Mouse (Mus musculus) frontal cortex, adult 2 months (tissue): ENCODE results near the gene Abcb10. TPM values are rescaled to one million over a fixed set of nuclear protein-coding genes. Genes with fewer than 3 reads are reported as not detected.
"Not testable (repeated sequence)": the region's sequence is repeated elsewhere in the genome, so short reads cannot be mapped to it uniquely, and the experiment has no call there.

ENCODE experiments used
- DNase-seq, 2 experiments: peaks; one replicate each; pipeline ENCODE4 v3.0.0; 2022; ENCODE audit warnings: low spot score in 1 of 2; ENCODE audit errors: extremely low spot score in 1 of 2
- polyA plus RNA-seq: library from polyadenylated mRNA; depleted of rRNA; stranded (reverse); fragments of >200 nt; gene quantifications from 2 replicates; pipeline ENCODE4 v1.2.3, GENCODE M21; 2012; rRNA removed

The Abcb10 gene
- 14.5 and 18.4 TPM in 2 replicates for polyA plus RNA-seq

- DNase-seq, result peak; percentile 31 to 76
Observed at GRCm38 (mm10) chr8:123982826-123983400, at the start of gene Abcb10. TSS of gene Abcb10 (minus strand) at chr8:123983122.

GRCm38 (mm10) chr8:124027831-124028230, 44.9 kb upstream of the Abcb10 start:
- no peak for DNase-seq

- not testable (repeated sequence) for DNase-seq
Observed at GRCm38 (mm10) chr8:124026265-124026664, 43.3 kb upstream of the Abcb10 start.

- DNase-seq, result peak; percentile 80 to 90
Observed at GRCm38 (mm10) chr8:124021237-124022227, 38.6 kb upstream of the Abcb10 start, which contains the start of the genes Taf5l and Urb2. TSS of gene Taf5l (minus strand) at chr8:124021397. TSS of gene Urb2 (plus strand) at chr8:124021508.

- peak in 1 of 2 experiments; percentile 28 for DNase-seq
Observed at GRCm38 (mm10) chr8:124020439-124021236, 37.7 kb upstream of the Abcb10 start.

- DNase-seq, result no peak
Observed at GRCm38 (mm10) chr8:124019782-124020181, 36.9 kb upstream of the Abcb10 start.

- no peak for DNase-seq
Observed at GRCm38 (mm10) chr8:124014751-124015150, 31.8 kb upstream of the Abcb10 start.

GRCm38 (mm10) chr8:124014299-124014698, 31.4 kb upstream of the Abcb10 start:
- DNase-seq, result not testable (repeated sequence)

GRCm38 (mm10) chr8:124011989-124012586, 29.2 kb upstream of the Abcb10 start:
- no peak for DNase-seq

GRCm38 (mm10) chr8:124011580-124011979, 28.7 kb upstream of the Abcb10 start:
- DNase-seq, result no peak

GRCm38 (mm10) chr8:124007829-124008228, 24.9 kb upstream of the Abcb10 start:
- DNase-seq, result no peak

- no peak for DNase-seq
Observed at GRCm38 (mm10) chr8:124002546-124003108, 19.7 kb upstream of the Abcb10 start.

GRCm38 (mm10) chr8:123999568-123999967, 16.6 kb upstream of the Abcb10 start:
- no peak for DNase-seq

- DNase-seq, result no peak
Observed at GRCm38 (mm10) chr8:123993997-123994396, 11.1 kb upstream of the Abcb10 start.

GRCm38 (mm10) chr8:123993597-123993996, 10.7 kb upstream of the Abcb10 start:
- DNase-seq, result no peak

GRCm38 (mm10) chr8:123992587-123992986, 9.7 kb upstream of the Abcb10 start:
- no peak for DNase-seq

GRCm38 (mm10) chr8:123990277-123991049, 7.5 kb upstream of the Abcb10 start:
- no peak for DNase-seq

- DNase-seq, result no peak
Observed at GRCm38 (mm10) chr8:123989128-123989527, 6.2 kb upstream of the Abcb10 start.

GRCm38 (mm10) chr8:123988605-123989038, 5.7 kb upstream of the Abcb10 start:
- no peak for DNase-seq
